Mouse (Mus musculus): Measurements from ENCODE around the gene Rhof.

Rhof gene

DNA sequence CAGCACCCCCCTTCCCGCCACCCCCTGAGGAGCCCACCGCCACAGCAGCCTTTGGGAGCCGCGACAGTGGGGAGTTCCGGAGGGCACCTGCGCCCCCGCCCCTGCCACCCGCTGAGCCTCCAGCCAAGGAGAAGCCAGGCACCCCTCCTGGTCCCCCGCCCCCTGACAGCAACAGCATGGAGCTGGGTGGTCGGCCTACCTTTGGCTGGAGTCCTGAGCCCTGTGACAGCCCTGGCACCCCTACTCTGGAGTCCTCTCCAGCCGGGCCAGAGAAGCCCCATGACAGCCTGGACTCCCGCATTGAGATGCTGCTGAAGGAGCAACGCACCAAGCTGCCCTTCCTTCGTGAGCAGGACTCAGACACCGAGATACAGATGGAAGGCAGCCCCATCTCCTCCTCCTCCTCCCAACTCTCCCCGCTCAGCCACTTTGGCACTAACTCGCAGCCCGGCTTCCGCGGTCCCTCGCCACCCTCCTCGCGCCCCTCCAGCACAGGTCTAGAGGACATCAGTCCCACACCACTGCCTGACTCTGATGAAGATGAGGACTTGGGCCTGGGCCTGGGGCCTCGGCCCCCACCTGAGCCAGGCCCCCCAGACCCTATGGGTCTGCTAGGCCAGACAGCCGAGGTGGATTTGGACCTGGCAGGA is 15.7 kb upstream of the Rhof start:
- no peak for DNase-seq (ENCODE audit: low read depth, low spot score)

- DNase-seq (ENCODE audit: low read depth, low spot score), result no peak
Measured at GRCm38 (mm10) chr5:123147569-123147968, 15.1 kb upstream of the Rhof start.

DNA sequence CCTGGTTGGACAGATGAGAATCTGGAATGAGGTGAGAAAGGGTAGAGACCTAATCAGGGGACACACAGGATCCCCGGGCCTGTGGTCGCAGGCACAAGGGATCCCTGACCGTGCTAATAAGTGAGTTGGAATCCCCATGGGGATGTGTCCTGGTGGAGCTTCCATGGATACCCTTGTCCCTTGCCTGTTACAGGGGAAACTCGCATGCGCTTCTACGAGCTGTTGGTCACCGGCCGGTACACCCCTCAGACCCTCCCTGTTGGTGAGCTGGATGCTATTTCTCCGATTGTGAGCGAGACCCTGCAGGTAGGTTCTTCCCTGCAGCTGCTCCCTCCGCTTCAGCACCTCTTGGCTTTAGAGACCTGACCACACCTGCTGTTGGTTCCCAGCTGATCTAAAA is 13.9 kb upstream of the Rhof start:
- no peak for DNase-seq (ENCODE audit: low read depth, low spot score)

- peak; percentile 77 for DNase-seq (ENCODE audit: low read depth, low spot score)
Measured at GRCm38 (mm10) chr5:123144746-123145590, 12.5 kb upstream of the Rhof start.

GRCm38 (mm10) chr5:123143971-123144745 is 11.7 kb upstream of the Rhof start:
- DNase-seq (ENCODE audit: low read depth, low spot score), result peak; percentile 59

- DNase-seq (ENCODE audit: low read depth, low spot score), result peak; percentile 64
Measured at GRCm38 (mm10) chr5:123143251-123143970, 10.9 kb upstream of the Rhof start.

DNA sequence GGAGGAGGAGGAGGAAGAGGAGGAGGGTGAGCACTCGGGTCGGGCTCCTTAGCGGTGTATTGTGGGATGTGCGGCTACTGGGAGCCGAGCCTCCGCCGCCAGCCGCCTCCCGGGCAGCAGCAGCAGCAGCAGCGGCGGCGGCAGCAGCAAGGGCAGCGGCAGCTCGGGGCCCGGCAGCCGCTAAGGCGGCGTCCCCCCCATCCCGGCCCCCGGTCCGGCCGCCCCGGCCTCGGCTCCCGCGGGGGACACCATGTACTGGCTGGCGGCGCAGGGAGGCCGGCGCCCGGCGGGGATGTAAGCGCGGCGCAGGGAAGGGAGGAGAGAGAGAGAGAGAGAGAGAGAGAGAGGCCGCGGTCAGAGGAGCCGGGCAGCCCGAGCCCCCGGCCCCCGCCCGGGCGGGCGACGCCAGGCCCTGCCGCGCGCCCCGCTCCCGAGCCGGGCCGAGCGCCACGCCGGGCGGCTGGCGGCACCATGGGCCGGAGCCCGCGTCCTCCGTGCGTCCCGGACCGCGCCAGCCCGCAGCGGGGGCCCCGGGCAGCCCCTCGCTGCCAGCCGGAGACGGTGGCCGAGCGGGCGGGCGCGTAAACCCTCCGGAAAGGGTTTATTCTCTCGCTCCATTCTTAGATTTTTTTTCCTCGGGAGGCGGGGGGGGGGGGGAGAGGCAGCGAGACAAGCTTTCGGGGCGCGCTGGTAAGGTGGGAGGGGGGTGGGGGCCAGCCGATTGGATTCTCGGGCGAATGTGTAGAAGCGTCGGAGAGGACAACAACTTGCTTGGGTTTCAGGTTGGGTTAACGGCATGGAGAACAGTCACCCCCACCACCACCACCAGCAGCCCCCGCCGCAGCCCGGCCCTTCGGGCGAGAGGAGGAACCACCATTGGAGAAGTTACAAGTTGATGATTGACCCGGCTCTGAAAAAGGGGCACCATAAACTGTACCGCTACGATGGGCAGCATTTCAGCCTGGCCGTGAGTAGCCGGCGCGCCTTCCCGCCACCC is 10.0 kb upstream of the Rhof start, which contains the start of gene Setd1b:
Gene Setd1b, plus strand, starts transcription at position 33 of the 997 bp plus-strand sequence.
- peak; percentile 78 for DNase-seq (ENCODE audit: low read depth, low spot score)

DNA sequence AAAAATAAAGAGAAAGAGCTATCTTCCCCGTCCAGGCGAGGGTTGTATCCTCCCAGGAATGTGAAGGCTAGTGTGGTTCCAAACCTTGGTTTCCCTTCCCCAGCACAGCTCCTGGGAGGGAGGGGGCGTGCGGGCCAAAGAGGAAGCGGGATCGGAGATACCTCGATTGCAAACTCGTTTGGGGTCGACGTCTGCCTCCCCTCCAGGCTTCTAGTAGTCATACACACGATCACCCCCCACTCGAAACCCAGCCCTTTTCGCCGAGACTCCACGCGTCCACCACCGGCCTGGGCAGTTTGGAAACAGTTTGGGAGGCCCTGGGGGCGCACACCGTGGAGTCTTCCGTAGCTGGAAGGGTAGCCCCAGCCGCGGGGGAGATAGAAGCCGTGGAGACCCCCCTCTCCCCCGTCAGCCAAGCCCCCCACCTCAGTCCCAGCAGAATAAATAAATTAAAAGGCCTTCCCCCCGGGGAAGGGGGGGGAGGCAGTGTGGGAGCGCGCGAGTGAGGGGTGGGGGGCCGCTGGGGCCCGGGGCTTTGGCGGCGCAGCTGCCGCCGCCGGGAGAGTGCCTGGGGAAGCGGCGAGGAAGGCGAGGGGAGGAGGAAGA is 9.2 kb upstream of the Rhof start:
- peak; percentile 60 for DNase-seq (ENCODE audit: low read depth, low spot score)

DNA sequence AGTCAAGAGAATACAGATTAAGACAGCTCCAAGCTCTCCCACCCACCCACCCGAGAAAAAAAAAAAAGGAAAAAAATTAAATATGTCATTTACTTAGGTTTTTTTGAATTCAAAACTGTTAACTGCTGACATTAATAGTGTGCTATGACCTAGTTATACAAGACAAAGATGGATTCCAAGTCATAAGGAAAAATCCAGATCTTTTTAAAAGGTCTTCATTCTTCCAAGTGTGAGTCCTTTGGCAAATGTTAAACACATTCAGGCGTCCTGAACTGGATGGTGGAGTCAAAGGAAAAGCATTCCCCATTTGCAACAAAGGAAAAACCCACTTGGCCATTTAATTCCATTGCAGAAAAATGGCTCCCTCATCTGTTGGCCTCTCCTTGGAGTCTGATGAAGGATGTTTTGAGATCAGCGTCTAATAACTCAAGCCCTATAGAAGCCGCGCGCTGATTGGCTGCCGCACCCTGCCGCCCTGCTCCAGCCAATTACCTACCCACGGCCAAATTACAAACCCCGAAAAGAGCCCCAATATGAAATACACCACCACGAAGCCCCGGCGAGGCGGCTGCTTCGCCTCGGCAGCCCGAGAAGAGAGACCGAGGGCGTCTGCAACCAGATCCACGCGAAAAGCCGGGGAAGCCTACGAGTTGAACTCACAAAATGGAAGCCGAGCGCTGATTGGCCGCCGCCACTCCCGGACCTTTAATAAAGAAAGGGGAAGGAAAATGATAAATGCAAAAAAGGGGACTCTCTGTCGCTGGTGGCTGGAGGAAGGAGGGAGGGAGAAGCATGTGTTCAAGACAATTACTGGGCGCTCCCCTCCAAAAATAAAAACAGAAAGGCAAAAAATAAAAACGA is 8.4 kb upstream of the Rhof start:
- peak; percentile 92 for DNase-seq (ENCODE audit: low read depth, low spot score)

GRCm38 (mm10) chr5:123139722-123140627 is 7.5 kb upstream of the Rhof start:
- peak; percentile 65 for DNase-seq (ENCODE audit: low read depth, low spot score)

DNA sequence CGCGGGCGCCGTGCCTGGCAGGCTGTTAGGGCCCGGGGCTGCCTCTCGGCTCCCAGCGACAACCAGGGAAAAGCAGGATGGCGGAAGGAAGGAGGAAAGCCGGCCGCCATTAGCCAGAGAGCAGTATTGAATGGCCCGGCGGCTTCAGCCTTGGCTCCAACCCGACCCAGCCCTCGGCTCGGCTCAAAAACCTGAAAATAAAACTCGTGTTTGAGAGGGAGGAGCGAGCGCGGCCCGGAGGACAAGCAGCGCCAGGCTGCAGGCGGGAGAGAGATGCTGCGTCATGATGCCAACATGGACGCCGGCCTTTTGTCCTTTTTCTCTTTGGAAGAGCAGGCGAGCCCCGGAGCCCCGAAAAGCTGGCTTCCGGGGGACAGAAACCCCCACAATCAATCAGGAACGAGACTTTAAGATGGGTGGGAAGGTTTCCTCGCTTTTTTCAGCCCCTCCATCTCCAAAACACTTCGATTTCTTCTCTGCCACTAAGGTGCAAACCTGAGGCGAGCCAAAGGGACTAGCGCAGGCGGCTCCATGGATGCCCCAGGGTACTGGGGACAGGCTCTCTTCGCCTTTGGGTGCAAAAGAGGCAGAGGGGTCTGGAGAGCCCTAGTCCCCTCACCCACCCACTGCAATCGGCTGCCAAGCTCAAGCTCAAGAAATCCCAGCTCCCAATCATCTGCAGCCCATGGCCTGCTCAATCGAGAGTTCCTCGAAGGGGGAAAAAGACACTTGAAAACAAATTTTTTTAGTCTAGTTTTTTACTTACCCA is 6.6 kb upstream of the Rhof start:
- DNase-seq (ENCODE audit: low read depth, low spot score), result peak; percentile 82

- peak; percentile 66 for DNase-seq (ENCODE audit: low read depth, low spot score)
Measured at GRCm38 (mm10) chr5:123138230-123138911, 5.9 kb upstream of the Rhof start.

GRCm38 (mm10) chr5:123137910-123138229 is 5.4 kb upstream of the Rhof start:
- DNase-seq (ENCODE audit: low read depth, low spot score), result no peak

DNA sequence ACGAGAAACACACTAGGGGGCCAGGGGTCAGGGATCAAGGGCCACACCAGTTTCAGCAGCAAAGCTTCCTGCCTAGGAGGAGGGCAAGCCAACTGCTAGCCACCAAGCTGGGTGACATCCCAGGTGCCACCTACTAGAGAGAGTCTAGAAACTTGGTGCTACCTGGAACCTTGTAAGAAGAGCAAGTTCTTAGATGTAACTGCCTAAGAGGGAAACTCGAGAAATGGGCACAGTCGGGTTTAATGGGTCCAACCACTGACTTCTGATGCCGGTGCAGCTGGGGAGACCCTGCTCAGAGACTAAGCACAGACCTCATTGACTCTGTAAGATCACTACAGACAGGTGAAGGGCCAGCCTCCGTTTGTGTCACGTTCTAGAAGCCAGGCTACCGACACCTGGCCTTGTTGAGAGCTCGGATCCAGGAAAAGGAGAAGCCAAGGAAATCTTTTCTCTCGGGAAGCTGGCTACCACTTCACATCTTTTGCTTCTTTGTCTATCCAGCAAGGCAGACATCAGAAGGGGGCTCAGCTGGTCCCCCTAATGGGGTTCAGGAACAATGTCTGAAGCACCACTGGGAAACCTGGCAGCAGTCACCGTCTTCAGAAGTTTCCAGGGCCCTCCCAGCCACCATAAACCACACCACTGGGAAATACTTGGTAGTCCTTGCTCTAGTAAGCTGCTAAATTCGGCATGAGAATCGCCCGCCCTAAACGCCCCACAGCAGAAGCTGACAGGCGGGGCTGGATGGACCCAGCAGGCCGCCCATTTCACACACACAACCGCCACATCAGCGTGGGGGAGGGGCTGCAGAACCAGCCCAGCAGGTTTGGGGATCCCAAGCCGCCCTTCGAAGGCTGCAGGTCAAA is 4.8 kb upstream of the Rhof start:
- DNase-seq (ENCODE audit: low read depth, low spot score), result peak; percentile 72

DNA sequence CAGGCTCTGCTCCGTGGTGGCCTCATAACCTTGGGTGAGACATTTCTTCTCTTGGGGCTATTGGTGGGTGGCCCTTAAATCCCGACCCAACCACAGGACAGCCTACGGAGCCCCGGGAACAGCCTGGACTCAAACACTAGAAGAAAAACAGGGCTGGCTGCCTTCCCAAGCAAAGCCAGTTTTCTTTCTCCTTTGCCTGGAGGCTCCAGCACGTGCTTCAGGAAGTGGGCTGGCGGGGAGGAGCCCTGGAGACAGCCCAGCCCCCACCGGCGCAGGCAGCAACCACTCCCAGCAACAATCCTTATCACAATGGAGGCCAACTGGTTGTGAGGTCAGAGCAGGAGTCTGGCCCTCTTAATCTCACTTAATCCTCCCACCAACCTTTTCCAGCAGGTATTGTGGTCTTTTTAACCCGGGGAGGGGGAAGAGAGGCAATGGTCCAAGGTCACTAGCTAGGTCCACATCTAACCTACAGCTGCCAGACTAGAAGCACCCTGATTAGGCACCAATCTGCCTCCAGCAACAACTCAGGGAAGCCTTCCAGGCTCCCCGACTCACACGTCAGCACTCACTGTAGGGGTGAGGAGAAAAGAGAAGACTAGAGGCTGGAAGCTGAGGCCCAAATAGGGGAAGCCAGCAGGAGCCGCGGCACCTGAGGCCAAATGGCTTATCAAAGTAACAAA is 4.0 kb upstream of the Rhof start:
- DNase-seq (ENCODE audit: low read depth, low spot score), result peak; percentile 72

Measured in CD4-positive helper T cell, adult 2 months (primary cell).